Mouse (Mus musculus) intestine, embryonic 16.5 days (tissue): ENCODE measurements at regions not wholly inside any gene's neighbourhood (a gene's known extent, or its start where the extent isn't known, plus 50 kb on each side); places are given as distances from the start of the nearest gene placed in this dataset.
A peak's percentile ranks its signal among the peaks of the same experiment; 100 is the strongest.

Experiments used
- ATAC-seq: fragments of 200-750 bp; cut with Nextera tagmentation; 2 replicates; pipeline ENCODE4 v1.8.0; 2017; ENCODE audit warnings: moderate TSS enrichment, moderate library complexity
- H3K27ac ChIP-seq: fragments of 300-500 bp; sonication (generic); 2 replicates; pipeline ENCODE4 v1.5.1; 2014; ENCODE audit warnings: mild to moderate bottlenecking, low read length
- H3K27me3 ChIP-seq: fragments of 300-500 bp; sonication (generic); replicated peaks from 2 replicates; pipeline ENCODE4 v1.6.1; 2014; ENCODE audit warnings: low read length, control low read depth, mixed read lengths; ENCODE audit not compliant: control insufficient read depth, insufficient read depth
- H3K36me3 ChIP-seq: fragments of 300-500 bp; sonication (generic); 2 replicates; pipeline ENCODE4 v1.6.1; 2014; ENCODE audit warnings: low read length, control low read depth; ENCODE audit not compliant: control insufficient read depth, insufficient read depth
- H3K4me1 ChIP-seq: fragments of 300-500 bp; sonication (generic); 2 replicates; pipeline ENCODE4 v1.6.1; 2014; ENCODE audit warnings: low read length, control low read depth, mixed read lengths; ENCODE audit not compliant: control insufficient read depth, insufficient read depth
- H3K4me2 ChIP-seq: fragments of 300-500 bp; sonication (generic); 2 replicates; pipeline ENCODE4 v1.6.1; 2014; ENCODE audit warnings: low read depth, low read length, control low read depth
- H3K4me3 ChIP-seq: fragments of 300-500 bp; sonication (generic); 2 replicates; pipeline ENCODE4 v1.5.1; 2014; ENCODE audit warnings: mild to moderate bottlenecking, low read length
- H3K9ac ChIP-seq: fragments of 300-500 bp; sonication (generic); 2 replicates; pipeline ENCODE4 v1.6.1; 2014; ENCODE audit warnings: low read depth, low read length
- H3K9me3 ChIP-seq: fragments of 300-500 bp; sonication (generic); 2 replicates; pipeline ENCODE4 v1.6.1; 2016; ENCODE audit warnings: low read length, control low read depth; ENCODE audit not compliant: control insufficient read depth
- WGBS: fragments of 180-500 bp; shearing (Covaris S2); extraction: QIAGEN DNeasy Blood & Tissue Kit; methylation state at CpG from one replicate; pipeline ENCODE4 v1.1.7; 2014; 5-methylcytosine and 5-hydroxymethylcytosine counted together

GRCm38 (mm10) chr5:45283908-45284415, 166.1 kb downstream of the Qdpr start:
- Histone ChIP-seq H3K4me2 (no peak overlapping the region), H3K27ac (no peak overlapping the region), H3K4me1 (no peaks in the 10 kb centered on the region; the same call in 1 of the 2 replicates), H3K36me3 (no peaks in the 10 kb centered on the region), H3K9me3 (no peaks in the 10 kb centered on the region), H3K4me3 (no peak overlapping the region), H3K9ac (no peak overlapping the region), H3K27me3 (no peaks in the 10 kb centered on the region)
- 55% methylated on average over 2 of the region's 2 CpGs for WGBS
- no peak for ATAC-seq

DNA sequence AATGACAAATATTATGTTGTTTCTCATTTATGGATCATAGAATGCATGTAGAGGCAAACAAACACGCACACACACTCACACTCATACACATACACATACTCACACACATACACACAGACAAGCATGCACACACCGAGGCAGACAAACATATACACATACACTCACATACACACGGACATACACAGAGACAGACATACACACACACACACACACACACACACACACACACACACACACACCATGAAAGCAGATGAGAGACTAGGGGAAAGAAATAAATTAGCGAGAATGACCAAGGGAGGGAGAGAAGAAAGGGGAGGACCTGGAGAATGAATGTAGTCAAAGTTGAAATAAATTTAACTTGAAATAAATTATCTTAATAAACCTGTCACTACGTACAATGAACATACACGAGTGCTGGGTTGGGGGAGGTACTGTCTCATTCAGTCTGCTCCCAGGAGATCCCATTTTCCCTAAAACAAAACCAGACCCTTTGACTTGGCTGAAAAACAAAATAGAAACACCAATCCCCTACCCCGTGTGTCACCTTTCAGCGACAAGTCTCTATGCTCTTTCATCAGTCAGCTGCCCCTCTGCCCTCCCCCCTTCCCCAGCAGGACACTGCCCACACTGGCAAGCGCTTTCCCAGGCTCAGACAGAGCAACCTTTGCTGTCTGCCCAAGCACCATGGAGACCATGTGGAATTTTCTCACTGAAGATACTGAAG, 167.7 kb downstream of the Qdpr start:
- Histone ChIP-seq H3K4me2 (no peak overlapping the region), H3K36me3 (no peaks in the 10 kb centered on the region), H3K4me3 (no peak overlapping the region), H3K4me1 (peaks cover 3% of the 10 kb centered on the region; the same call in 1 of the 2 replicates), H3K27me3 (no peaks in the 10 kb centered on the region), H3K9ac (no peak overlapping the region), H3K27ac (no peak overlapping the region), H3K9me3 (no peaks in the 10 kb centered on the region)
- WGBS, result 43% methylated on average over 9 of the region's 9 CpGs
- ATAC-seq, result no peak

DNA sequence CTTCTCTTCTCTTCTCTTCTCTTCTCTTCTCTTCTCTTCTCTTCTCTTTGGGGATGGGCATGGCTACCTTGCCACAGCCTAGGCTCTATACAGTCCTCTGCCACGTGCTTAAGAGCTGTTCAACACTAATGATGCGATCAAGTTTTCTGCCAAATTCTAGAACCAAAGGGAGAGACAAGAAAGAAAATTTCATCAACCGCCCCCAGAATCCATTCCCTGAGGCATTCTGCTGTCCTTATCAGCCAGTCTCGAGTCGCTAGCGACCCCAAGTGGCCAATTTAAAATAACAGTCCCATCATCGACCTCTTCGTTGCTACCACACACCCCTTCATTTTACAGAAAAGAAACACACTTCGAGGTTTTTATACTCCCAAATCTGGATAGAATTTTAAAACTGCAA, 171.5 kb downstream of the Qdpr start:
- Histone ChIP-seq H3K9ac (no peak overlapping the region), H3K9me3 (no peaks in the 10 kb centered on the region), H3K27ac (no peak overlapping the region), H3K36me3 (no peaks in the 10 kb centered on the region), H3K4me1 (0 out of 2 replicates have a peak, but pooled peaks cover 3% of the 10 kb centered on the region), H3K27me3 (no peaks in the 10 kb centered on the region), H3K4me3 (peak overlapping the region; percentile 44; the same call in 1 of the 2 replicates), H3K4me2 (peak overlapping the region; percentile 74)
- ATAC-seq, result peak; percentile 89
- 4% methylated on average over 9 of the region's 9 CpGs for WGBS

- 0 out of 2 replicates have a peak, but pooled peaks cover 3% of the 10 kb centered on the region for H3K4me1 ChIP-seq
- 1% methylated on average over 10 of the region's 10 CpGs for WGBS
- peak overlapping the region; percentile 30; the same call in 1 of the 2 replicates for H3K9ac ChIP-seq
- H3K27me3 ChIP-seq, result no peaks in the 10 kb centered on the region
- H3K4me3 ChIP-seq, result peak overlapping the region; percentile 44
- H3K9me3 ChIP-seq, result no peaks in the 10 kb centered on the region
- no peaks in the 10 kb centered on the region for H3K36me3 ChIP-seq
- H3K4me2 ChIP-seq, result peak overlapping the region; percentile 74
- H3K27ac ChIP-seq, result peak overlapping the region; percentile 23; the same call in 1 of the 2 replicates
- peak; percentile 95 for ATAC-seq
These were observed 172.0 kb downstream of the Qdpr start for GRCm38 (mm10) chr5:45278005-45278432.

DNA sequence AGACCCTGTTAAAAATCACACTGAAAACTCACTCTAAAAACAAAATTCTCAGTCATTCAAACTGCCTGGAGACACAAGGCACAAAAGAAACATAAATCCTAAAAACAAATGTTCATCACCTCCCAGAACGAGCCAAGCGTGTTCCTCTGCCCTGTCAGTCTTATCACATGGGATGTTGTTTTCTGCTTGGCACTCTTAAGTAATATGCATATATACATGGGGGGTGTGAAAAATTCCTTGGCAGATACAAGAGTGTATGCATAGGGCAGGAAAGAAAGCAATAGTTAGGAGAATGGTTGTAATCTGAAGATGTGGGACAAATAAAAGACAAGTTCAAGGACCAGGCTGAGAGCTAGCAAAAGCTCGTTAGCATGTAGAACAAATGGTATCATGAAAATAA, 179.4 kb downstream of the Qdpr start:
- Histone ChIP-seq H3K36me3 (no peaks in the 10 kb centered on the region), H3K27me3 (no peaks in the 10 kb centered on the region), H3K27ac (no peak overlapping the region), H3K4me2 (no peak overlapping the region), H3K9ac (no peak overlapping the region), H3K4me1 (no peaks in the 10 kb centered on the region), H3K4me3 (no peak overlapping the region), H3K9me3 (no peaks in the 10 kb centered on the region)
- no peak for ATAC-seq
- WGBS, result 86% methylated on average over 3 of the region's 3 CpGs

DNA sequence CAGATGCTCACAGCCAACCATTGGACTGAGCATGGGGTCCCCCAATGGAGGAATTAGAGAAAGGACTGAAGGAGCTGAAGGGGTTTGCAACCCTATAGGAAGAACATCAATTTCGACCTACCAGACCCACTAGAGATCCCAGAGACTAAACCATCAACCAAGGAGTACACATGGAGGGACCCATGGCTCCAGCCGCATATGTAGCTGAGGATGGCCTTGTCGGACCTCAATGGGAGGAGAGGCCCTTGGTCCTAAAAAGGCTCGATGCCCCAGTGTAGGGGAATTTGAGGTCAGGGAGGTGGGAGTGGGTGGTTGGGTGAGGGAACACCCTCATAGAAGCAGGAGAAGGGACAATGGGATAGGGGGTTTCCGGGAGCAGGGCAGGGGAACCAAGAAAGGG, 180.6 kb downstream of the Qdpr start:
- Histone ChIP-seq H3K9me3 (no peaks in the 10 kb centered on the region), H3K4me2 (no peak overlapping the region), H3K4me3 (no peak overlapping the region), H3K9ac (no peak overlapping the region), H3K27ac (no peak overlapping the region), H3K4me1 (no peaks in the 10 kb centered on the region), H3K27me3 (no peaks in the 10 kb centered on the region), H3K36me3 (no peaks in the 10 kb centered on the region)
- 84% methylated on average over 5 of the region's 5 CpGs for WGBS
- no peak for ATAC-seq

DNA sequence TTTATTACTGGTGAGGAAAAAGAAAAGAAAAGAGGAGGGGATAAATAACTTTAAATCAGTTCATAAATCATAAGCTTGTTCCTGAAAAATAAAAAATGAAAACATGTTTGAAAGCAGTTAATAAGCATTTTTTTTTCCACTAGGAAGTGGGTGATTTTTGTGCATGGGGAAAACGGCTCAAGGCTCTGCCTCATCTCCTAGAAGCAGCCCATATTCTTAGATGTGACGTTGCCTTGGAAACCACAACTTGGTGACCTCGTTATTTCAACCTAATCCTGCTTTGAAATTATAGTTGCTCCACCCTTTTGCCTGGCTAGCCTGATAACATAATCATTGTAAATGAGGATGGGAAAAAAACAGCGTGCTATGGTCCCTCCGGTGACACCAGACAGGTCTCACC, 183.1 kb downstream of the Qdpr start:
- no peak overlapping the region for H3K9ac ChIP-seq
- no peaks in the 10 kb centered on the region for H3K36me3 ChIP-seq
- 57% methylated on average over 5 of the region's 5 CpGs for WGBS
- H3K4me3 ChIP-seq, result no peak overlapping the region
- no peaks in the 10 kb centered on the region for H3K27me3 ChIP-seq
- H3K9me3 ChIP-seq, result no peaks in the 10 kb centered on the region
- ATAC-seq, result no peak
- H3K4me2 ChIP-seq, result no peak overlapping the region
- no peaks in the 10 kb centered on the region for H3K4me1 ChIP-seq
- no peak overlapping the region for H3K27ac ChIP-seq

- H3K36me3 ChIP-seq, result no peaks in the 10 kb centered on the region
- H3K4me2 ChIP-seq, result no peak overlapping the region
- WGBS, result 92% methylated on average over 1 of the region's 1 CpGs
- H3K27ac ChIP-seq, result no peak overlapping the region
- H3K9me3 ChIP-seq, result no peaks in the 10 kb centered on the region
- H3K4me3 ChIP-seq, result no peak overlapping the region
- ATAC-seq, result no peak
- no peaks in the 10 kb centered on the region for H3K27me3 ChIP-seq
- no peak overlapping the region for H3K9ac ChIP-seq
- no peaks in the 10 kb centered on the region for H3K4me1 ChIP-seq
These were observed 191.6 kb downstream of the Qdpr start for GRCm38 (mm10) chr5:45258486-45258885.

DNA sequence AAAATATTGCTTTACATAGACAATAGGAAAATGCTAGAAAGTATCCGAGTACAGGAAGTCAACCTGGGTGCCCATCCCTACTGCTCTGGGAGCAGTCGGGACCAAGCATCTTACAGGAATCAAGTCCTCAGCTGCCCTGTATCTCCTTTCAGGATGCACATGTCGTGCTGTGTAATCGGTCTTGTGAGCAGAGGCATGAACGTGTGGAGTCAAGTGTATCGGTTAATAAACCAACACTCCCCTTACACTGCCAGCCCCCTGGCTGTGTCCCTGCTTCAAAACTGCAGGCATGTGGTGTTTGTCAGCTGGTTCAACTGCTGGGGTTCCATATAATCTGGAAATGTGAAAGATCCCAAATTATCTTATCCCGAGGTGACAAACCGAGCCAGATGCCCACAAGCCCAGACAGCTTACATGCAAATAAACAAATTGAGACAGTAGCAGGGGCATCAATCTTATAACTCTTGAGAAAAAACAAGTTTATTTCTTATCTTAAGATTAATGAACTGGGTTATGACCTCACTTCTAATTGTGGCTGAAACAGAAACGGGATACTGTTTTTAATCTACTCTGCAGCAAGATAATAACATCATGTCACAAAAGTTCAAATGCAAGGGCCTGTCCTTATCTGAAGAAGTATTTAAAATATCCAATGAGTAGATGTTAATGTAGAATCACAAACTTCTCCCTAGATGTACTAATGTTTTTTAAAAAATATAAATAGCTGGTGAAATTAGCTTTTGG, 193.6 kb downstream of the Qdpr start:
- Histone ChIP-seq H3K36me3 (no peaks in the 10 kb centered on the region), H3K4me1 (no peaks in the 10 kb centered on the region), H3K27me3 (no peaks in the 10 kb centered on the region), H3K4me3 (no peak overlapping the region), H3K9me3 (no peaks in the 10 kb centered on the region), H3K4me2 (no peak overlapping the region), H3K9ac (no peak overlapping the region), H3K27ac (no peak overlapping the region)
- ATAC-seq, result no peak
- WGBS, result 47% methylated on average over 9 of the region's 9 CpGs
